Mouse (Mus musculus) limb, embryonic 14.5 days (tissue): ENCODE data around the gene Mgat4e. TPM values are rescaled to one million over a fixed set of nuclear protein-coding genes. Genes with fewer than 3 reads are reported as not detected.

Source experiments
- ATAC-seq: fragments of 200-750 bp; cut with Nextera tagmentation; 2 replicates; pipeline ENCODE4 v1.8.0; 2017; ENCODE audit warnings: low read depth, moderate number of reproducible peaks, moderate TSS enrichment; ENCODE audit not compliant: low FRiP score
- DNase-seq: peaks from one replicate; pipeline ENCODE4 v3.0.0-alpha.2; 2015; ENCODE audit warnings: low spot score
- H3K27ac ChIP-seq: fragments of 300-500 bp; sonication (generic); replicated peaks from 2 replicates; pipeline ENCODE4 v1.5.1; 2014; ENCODE audit warnings: low read depth, mild to moderate bottlenecking, low read length, moderate library complexity, mixed read lengths
- H3K27me3 ChIP-seq: fragments of 300-500 bp; sonication (generic); 2 replicates; pipeline ENCODE4 v1.6.1; 2014; ENCODE audit warnings: low read length, mixed read lengths; ENCODE audit not compliant: control insufficient read depth, insufficient read depth
- H3K36me3 ChIP-seq: fragments of 300-500 bp; sonication (generic); 2 replicates; pipeline ENCODE4 v1.6.1; 2014; ENCODE audit warnings: mild to moderate bottlenecking, low read length, moderate library complexity, mixed read lengths; ENCODE audit not compliant: control insufficient read depth, insufficient read depth
- H3K4me1 ChIP-seq: fragments of 300-500 bp; sonication (generic); 2 replicates; pipeline ENCODE4 v1.6.1; 2014; ENCODE audit warnings: antibody characterized with exemption, low read length, mixed read lengths; ENCODE audit not compliant: control insufficient read depth, insufficient read depth
- H3K4me2 ChIP-seq: fragments of 300-500 bp; sonication (generic); replicated peaks from 2 replicates; pipeline ENCODE4 v1.6.1; 2014; ENCODE audit warnings: low read depth, mild to moderate bottlenecking, low read length, moderate library complexity; ENCODE audit not compliant: severe bottlenecking
- H3K4me3 ChIP-seq: fragments of 300-500 bp; sonication (generic); replicated peaks from 2 replicates; pipeline ENCODE4 v1.5.1; 2014; ENCODE audit warnings: low read length
- H3K9ac ChIP-seq: fragments of 300-500 bp; sonication (generic); 2 replicates; pipeline ENCODE4 v1.6.1; 2014; ENCODE audit warnings: mild to moderate bottlenecking, low read depth, low read length, moderate library complexity; ENCODE audit not compliant: severe bottlenecking
- H3K9me3 ChIP-seq: fragments of 300-500 bp; sonication (generic); 2 replicates; pipeline ENCODE4 v1.6.1; 2016; ENCODE audit warnings: low read length; ENCODE audit not compliant: control insufficient read depth
- POLR2A ChIP-seq: fragments of 200-500 bp; IDR thresholded peaks from 2 replicates; pipeline ENCODE4 v1.8.0; 2012; ENCODE audit warnings: inconsistent platforms, mild to moderate bottlenecking, moderate library complexity, borderline replicate concordance; ENCODE audit not compliant: insufficient read depth, insufficient read length; ENCODE audit errors: extremely low read depth
- WGBS: fragments of 180-500 bp; shearing (Covaris S2); extraction: QIAGEN DNeasy Blood & Tissue Kit; methylation state at CpG from one replicate; pipeline ENCODE4 v1.1.7; 2014; 5-methylcytosine and 5-hydroxymethylcytosine counted together
- polyA plus RNA-seq, 2 experiments: library from polyadenylated mRNA; depleted of rRNA in 1 of 2; stranded (reverse) in 1 of 2; unstranded in 1 of 2; fragments of >200 nt; fragmentation: Nextera tagmentation in 1 of 2; extraction: Ambion mirVana in 1 of 2; gene quantifications; 2 replicates each; pipeline versions ENCODE4 v1.2.1 to v1.2.3; 2012 to 2014

Gene Mgat4e
- polyA plus RNA-seq, 2 experiments = 0.15 TPM; not detected in 1

- H3K27me3 ChIP-seq = no peaks in the 10 kb centered on the region
- no peak overlapping the region for H3K27ac ChIP-seq
- DNase-seq = no peak
- H3K36me3 ChIP-seq = peaks cover 13% of the 10 kb centered on the region
- 94% methylated on average over 2 of the region's 2 CpGs for WGBS
- no peak overlapping the region for H3K4me2 ChIP-seq
- no peak for ATAC-seq
- H3K4me3 ChIP-seq = no peak overlapping the region
- no peak overlapping the region for H3K9ac ChIP-seq
- TF ChIP-seq POLR2A = no peak
- no peaks in the 10 kb centered on the region for H3K9me3 ChIP-seq
- no peaks in the 10 kb centered on the region for H3K4me1 ChIP-seq
Observed at GRCm38 (mm10) chr1:134580796-134581195, 31.3 kb upstream of the Mgat4e start.

DNA sequence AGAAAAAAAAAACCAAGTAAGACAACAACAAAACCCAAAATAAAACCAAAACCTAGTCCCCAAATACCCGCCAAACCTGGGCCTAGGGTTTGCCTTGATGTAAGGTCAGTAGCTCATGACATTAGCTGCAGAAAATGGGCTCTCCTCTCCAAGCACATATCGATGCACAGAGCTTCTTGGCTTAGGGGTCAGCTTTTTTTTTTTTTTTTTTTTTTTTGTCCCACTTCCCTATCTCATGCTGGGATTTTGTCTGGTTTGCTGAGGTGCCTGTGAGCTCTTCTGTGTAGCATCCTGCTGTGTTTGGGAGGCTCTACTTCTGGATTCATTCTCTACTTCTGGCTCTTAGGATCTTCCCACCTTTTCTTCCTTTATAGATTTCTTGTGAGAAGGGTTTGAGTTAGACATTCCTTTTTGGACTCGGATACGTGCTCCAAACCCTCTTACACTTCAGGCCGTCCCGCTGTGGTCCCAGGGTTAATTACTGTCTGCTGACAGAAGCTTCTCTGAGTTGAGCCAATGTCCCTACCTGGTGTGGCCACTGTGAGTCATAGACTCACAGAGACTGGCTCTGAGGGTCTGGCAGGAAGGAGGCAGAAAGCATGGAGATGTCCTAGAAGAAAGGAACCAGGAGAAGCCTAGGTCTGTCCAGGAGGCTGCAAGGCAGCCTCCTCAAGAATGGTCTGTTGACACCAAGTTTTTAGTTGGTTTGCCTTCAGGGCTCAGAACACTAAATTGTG, 28.1 kb upstream of the Mgat4e start:
- DNase-seq (no peak), ATAC-seq (no peak)
- no peak overlapping the region for H3K27ac ChIP-seq
- H3K36me3 ChIP-seq = peaks cover 2% of the 10 kb centered on the region; the same call in 1 of the 2 replicates
- no peak overlapping the region for H3K4me3 ChIP-seq
- H3K9me3 ChIP-seq = no peaks in the 10 kb centered on the region
- no peaks in the 10 kb centered on the region for H3K4me1 ChIP-seq
- H3K27me3 ChIP-seq = no peaks in the 10 kb centered on the region
- no peak overlapping the region for H3K4me2 ChIP-seq
- no peak overlapping the region for H3K9ac ChIP-seq
- WGBS = 87% methylated on average over 6 of the region's 6 CpGs
- TF ChIP-seq POLR2A = no peak

- Histone ChIP-seq H3K4me1 (peaks cover 2% of the 10 kb centered on the region; the same call in 1 of the 2 replicates), H3K27me3 (no peaks in the 10 kb centered on the region), H3K4me2 (no peak overlapping the region), H3K27ac (no peak overlapping the region), H3K9me3 (no peaks in the 10 kb centered on the region), H3K4me3 (no peak overlapping the region), H3K9ac (no peak overlapping the region), H3K36me3 (no peaks in the 10 kb centered on the region)
- no peak for DNase-seq
- 80% methylated on average over 5 of the region's 5 CpGs for WGBS
- ATAC-seq = no peak
- no peak for TF ChIP-seq POLR2A
Observed at GRCm38 (mm10) chr1:134573932-134574315, 24.4 kb upstream of the Mgat4e start.

GRCm38 (mm10) chr1:134573300-134573931, 23.9 kb upstream of the Mgat4e start:
- TF ChIP-seq POLR2A = no peak
- ATAC-seq (no peak), DNase-seq (no peak)
- H3K9me3 ChIP-seq = no peaks in the 10 kb centered on the region
- H3K4me2 ChIP-seq = no peak overlapping the region
- H3K4me1 ChIP-seq = peaks cover 2% of the 10 kb centered on the region; the same call in 1 of the 2 replicates
- 80% methylated on average over 1 of the region's 1 CpGs for WGBS
- no peaks in the 10 kb centered on the region for H3K36me3 ChIP-seq
- H3K27me3 ChIP-seq = no peaks in the 10 kb centered on the region
- H3K4me3 ChIP-seq = no peak overlapping the region
- no peak overlapping the region for H3K27ac ChIP-seq
- H3K9ac ChIP-seq = no peak overlapping the region

GRCm38 (mm10) chr1:134570631-134571030, 21.1 kb upstream of the Mgat4e start:
- ATAC-seq (no peak), DNase-seq (no peak)
- H3K4me2 ChIP-seq = no peak overlapping the region
- 82% methylated on average over 3 of the region's 3 CpGs for WGBS
- H3K27me3 ChIP-seq = no peaks in the 10 kb centered on the region
- H3K9ac ChIP-seq = no peak overlapping the region
- no peaks in the 10 kb centered on the region for H3K9me3 ChIP-seq
- H3K4me3 ChIP-seq = no peak overlapping the region
- no peaks in the 10 kb centered on the region for H3K36me3 ChIP-seq
- H3K4me1 ChIP-seq = peaks cover 10% of the 10 kb centered on the region
- no peak for TF ChIP-seq POLR2A
- H3K27ac ChIP-seq = no peak overlapping the region

- H3K36me3 ChIP-seq = no peaks in the 10 kb centered on the region
- H3K9ac ChIP-seq = no peak overlapping the region
- no peak overlapping the region for H3K27ac ChIP-seq
- no peak overlapping the region for H3K4me2 ChIP-seq
- no peak overlapping the region for H3K4me3 ChIP-seq
- no peak for DNase-seq
- no peaks in the 10 kb centered on the region for H3K9me3 ChIP-seq
- H3K27me3 ChIP-seq = no peaks in the 10 kb centered on the region
- no peak for TF ChIP-seq POLR2A
- ATAC-seq = no peak
- H3K4me1 ChIP-seq = peaks cover 14% of the 10 kb centered on the region
- WGBS = 91% methylated on average over 9 of the region's 9 CpGs
Observed at GRCm38 (mm10) chr1:134570171-134570570, 20.7 kb upstream of the Mgat4e start.
